Mouse (Mus musculus) layer of hippocampus, adult 2 months (tissue): ENCODE results near the gene Tmed1. TPM values are rescaled to one million over a fixed set of nuclear protein-coding genes. Genes with fewer than 3 reads are reported as not detected.
"Not testable (repeated sequence)": the region's sequence is repeated elsewhere in the genome, so short reads cannot be mapped to it uniquely, and the experiment has no call there.

Experiments used
- DNase-seq, 2 experiments: peaks; one replicate each; pipeline ENCODE4 v3.0.0; 2022; ENCODE audit warnings: low spot score in 2 of 2
- H3K27ac ChIP-seq: fragments of 200-600 bp; 2 replicates; pipeline ENCODE4 v1.8.1; 2022
- H3K4me3 ChIP-seq: fragments of 200-600 bp; 2 replicates; pipeline ENCODE4 v1.8.1; 2022; ENCODE audit warnings: mild to moderate bottlenecking
- CTCF ChIP-seq: fragments of 200-600 bp; conservative IDR thresholded peaks from 2 replicates; pipeline ENCODE4 v1.8.1; 2022; ENCODE audit warnings: antibody characterized with exemption, mild to moderate bottlenecking, moderate library complexity
- total RNA-seq, 2 experiments: library from RNA; stranded (reverse); gene quantifications; 2 replicates each; pipeline ENCODE4 v1.2.3; 2021

Tmed1 gene
- total RNA-seq, 2 experiments from 2014 or later, result 13.5 to 15.5 TPM

- H3K27ac ChIP-seq, result peak overlapping the region; percentile 81
These were observed 35.4 kb upstream of the Tmed1 start for GRCm38 (mm10) chr9:21545351-21545915.

DNA sequence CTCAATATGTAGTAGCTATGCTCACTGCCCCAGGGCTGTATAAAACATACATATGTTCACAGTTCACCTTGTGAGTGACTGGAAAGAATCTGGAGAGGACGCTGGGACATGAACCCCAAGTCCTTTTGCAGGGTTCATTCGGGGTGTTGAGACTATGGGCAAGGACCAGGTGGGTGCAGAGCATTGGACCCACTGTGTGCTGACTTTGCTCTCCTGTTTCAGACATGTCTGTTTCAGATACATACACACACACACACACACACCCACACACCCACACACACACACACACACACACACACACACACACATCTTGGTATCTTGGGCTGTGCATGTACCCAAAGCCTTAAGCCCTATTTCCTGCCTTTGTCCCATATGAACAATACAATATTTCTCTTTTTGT, 31.9 kb upstream of the Tmed1 start:
- H3K4me3 ChIP-seq, H3K27ac ChIP-seq, DNase-seq: not testable (repeated sequence)

More at GRCm38 (mm10) chr9:21545351-21545915, 35.4 kb upstream of the Tmed1 start:
- TF ChIP-seq CTCF, result no peak
- no peak for DNase-seq
- peak overlapping the region; percentile 56 for H3K4me3 ChIP-seq

GRCm38 (mm10) chr9:21539981-21540753, 30.1 kb upstream of the Tmed1 start:
- no peak for DNase-seq
- TF ChIP-seq CTCF, result no peak
- H3K27ac ChIP-seq, result no peak overlapping the region
- no peak overlapping the region for H3K4me3 ChIP-seq

DNA sequence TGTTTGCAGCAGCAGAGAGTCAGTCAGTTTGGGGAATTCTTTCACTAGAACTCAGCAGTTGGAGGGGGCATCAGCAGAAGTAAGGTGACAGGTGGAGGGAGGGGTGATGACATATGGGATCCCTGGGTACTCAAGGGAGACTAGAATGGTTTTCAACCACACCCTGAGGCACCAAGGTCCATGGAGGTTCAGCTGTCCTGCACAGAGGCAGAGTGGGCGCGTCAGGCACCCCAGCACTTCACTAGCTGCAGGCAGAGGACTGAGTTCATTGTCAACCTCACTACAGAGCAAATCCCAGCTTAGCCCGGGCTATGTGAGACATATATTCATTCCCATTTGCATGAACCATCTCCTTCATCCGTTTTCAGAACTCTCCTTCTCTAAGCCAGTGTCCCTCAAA, 27.0 kb upstream of the Tmed1 start:
- no peak overlapping the region for H3K4me3 ChIP-seq
- TF ChIP-seq CTCF, result no peak
- no peak for DNase-seq
- no peak overlapping the region for H3K27ac ChIP-seq

GRCm38 (mm10) chr9:21536501-21536900, 26.4 kb upstream of the Tmed1 start:
- DNase-seq, result no peak
- TF ChIP-seq CTCF, result no peak
- H3K4me3 ChIP-seq, result no peak overlapping the region
- H3K27ac ChIP-seq, result no peak overlapping the region

DNA sequence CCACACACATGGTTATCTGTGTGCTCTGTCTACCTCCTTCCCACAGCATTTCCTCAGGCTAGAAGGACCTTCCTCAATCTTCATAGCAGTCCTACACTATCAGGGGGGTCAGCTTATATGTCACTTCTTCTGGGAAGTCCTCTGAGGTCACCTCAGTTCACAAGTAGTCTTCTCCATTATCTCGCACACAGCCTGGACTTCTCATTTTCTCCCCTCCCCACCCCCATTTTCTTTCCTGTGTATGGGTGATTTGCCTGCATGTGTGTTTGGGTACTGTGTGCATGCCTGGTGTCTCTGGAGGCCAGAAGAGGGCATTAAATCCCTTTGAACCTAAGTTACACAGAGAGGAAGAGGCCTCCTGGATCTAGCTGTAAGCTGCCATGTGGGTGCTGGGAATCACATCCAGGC, 17.9 kb upstream of the Tmed1 start:
- H3K4me3 ChIP-seq, result no peak overlapping the region
- DNase-seq, result no peak
- H3K27ac ChIP-seq, result no peak overlapping the region
- TF ChIP-seq CTCF, result no peak

DNA sequence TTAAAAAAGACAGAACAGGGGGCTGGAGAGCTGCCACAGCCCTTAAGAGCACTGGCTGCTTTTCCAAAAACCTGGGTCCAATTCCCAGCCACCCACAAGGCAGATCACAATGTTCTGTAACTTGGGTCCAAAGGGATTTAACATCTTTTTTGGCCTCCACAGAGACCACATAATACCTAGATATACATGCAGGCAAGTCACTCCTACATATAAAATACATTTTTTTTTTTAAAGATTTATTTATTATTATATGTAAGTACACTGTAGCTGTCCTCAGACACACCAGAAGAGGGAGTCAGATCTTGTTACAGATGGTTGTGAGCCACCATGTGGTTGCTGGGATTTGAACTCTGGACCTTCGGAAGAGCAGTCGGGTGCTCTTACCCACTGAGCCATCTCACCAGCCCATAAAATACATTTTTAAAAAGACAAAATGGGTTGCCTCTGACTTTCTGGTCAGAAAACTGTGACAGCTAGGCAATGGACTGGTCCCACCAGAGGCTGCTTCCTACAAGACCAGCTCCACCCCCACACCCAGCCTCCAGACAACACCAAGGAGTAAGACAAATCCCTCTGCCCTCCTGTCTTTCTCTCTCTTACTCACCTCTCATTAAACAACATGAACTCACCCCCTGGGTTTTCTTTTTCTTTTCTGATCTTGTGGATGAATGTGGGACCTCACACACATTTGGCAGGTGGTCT, 17.2 kb upstream of the Tmed1 start:
- TF ChIP-seq CTCF, result no peak
- DNase-seq, result no peak
- Histone ChIP-seq H3K4me3 (no peak overlapping the region), H3K27ac (no peak overlapping the region)

DNA sequence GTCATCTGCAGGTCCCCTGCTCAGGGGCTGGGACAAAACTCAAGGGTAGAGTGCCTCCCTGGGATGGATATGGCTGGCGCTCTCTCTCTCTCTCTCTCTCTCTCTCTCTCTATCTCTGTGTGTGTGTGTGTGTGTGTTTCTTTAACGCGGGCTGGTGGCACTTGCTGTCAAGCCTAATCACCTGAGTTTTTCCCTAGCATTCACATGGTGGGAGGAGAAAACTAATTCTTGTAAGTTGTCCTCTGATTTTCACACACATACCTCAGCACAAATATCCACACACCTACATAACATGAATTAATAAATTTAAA, 16.5 kb upstream of the Tmed1 start:
- no peak overlapping the region for H3K27ac ChIP-seq
- H3K4me3 ChIP-seq, result no peak overlapping the region
- DNase-seq, result no peak
- no peak for TF ChIP-seq CTCF

DNA sequence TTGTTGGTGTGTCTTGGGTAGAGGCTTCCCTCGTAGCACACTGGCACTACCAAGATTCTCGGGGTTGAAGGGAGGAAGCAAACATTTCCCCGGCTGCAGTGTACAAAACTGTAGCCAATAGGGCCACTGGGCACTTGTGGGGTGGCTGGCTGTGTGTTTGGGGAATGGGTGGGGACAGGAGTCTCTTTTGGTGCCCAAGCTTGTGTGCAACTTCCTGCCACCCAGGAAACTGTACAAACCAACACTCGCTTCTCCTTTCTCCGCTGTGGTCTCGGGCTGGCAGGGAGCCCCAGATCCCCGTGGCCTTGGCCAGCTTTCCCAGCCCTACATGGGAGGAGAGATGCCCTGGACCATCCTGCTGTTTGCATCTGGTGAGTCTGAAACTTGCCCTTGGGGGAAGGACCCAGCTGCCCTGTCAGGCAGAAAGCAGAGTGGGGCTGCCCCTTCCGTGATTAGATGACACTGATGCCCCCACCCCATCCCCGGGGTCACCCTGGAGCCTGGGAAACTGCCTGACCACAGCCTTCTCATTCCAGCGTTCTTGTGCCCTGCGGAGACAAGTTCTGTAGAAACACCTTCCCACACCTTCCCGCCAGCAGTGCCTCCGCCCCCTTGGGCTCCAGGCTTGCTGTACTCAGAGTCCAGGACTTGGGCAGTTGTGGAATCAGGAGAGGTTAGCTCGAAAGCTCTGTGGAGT, 16.0 kb upstream of the Tmed1 start, which contains the start of gene AB124611:
Gene AB124611, plus strand, starts transcription at position 240 of the 697 bp plus-strand sequence.
- Histone ChIP-seq H3K4me3 (no peak within 1 kb of the TSS), H3K27ac (no peak within 1 kb of the TSS)
- no peak for TF ChIP-seq CTCF
- no peak for DNase-seq

GRCm38 (mm10) chr9:21525142-21525936, 15.3 kb upstream of the Tmed1 start:
- Histone ChIP-seq H3K4me3 (no peak overlapping the region), H3K27ac (no peak overlapping the region)
- no peak for TF ChIP-seq CTCF
- DNase-seq, result no peak

- peak; percentile 14; the same call in 1 of the 2 replicates for TF ChIP-seq CTCF
- not testable (repeated sequence) for DNase-seq, H3K4me3 ChIP-seq, H3K27ac ChIP-seq
These were observed 8.6 kb upstream of the Tmed1 start for GRCm38 (mm10) chr9:21518690-21519089.

DNA sequence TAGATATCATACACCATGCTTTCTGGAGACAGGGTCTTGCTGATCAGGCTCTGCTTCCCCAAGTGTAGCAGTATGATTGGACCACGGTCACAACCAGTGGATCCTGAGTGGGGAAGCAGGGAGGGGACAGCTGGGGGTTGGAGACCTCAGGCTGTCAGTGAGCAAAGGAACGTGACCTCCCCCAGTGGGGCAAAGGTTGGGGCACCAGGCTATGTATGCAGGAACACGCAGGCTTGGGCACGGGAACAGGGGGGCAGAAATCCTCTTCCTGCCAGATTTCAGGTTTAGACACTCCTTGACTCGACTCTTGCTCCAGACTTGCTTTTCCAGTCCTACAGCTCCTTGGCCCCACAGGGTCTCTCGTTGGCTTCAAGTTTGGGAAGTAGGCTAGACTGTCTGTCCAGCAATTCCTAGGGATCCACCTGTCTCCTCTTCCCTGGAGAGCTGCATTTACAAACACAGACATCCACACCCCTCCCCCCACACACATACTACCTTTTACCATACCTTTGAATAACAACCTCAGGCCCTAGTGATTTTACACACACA, 8.0 kb upstream of the Tmed1 start:
- no peak for DNase-seq
- H3K4me3 ChIP-seq, result no peak overlapping the region
- no peak for TF ChIP-seq CTCF
- no peak overlapping the region for H3K27ac ChIP-seq
